Mouse (Mus musculus) CH12.LX (cell line): ENCODE measurements at regions not wholly inside any gene's neighbourhood (a gene's known extent, or its start where the extent isn't known, plus 50 kb on each side); places are given as distances from the start of the nearest gene placed in this dataset.

Experiments
- CHD2 ChIP-seq: IDR thresholded peaks from 2 replicates; pipeline ENCODE4 v1.6.1; 2011; ENCODE audit warnings: low read length, improper control_type of control experiment
- CTCF ChIP-seq, 2 experiments: IDR thresholded peaks in 1 of 2; conservative IDR thresholded peaks in 1 of 2; 2 replicates each; pipeline ENCODE4 v1.5.1; 2011 to 2012; ENCODE audit warnings: low read depth in 2 of 2, low read length in 2 of 2, improper control_type of control experiment in 1 of 2, inconsistent platforms in 1 of 2, mild to moderate bottlenecking in 1 of 2, moderate library complexity in 1 of 2
- ELF1 ChIP-seq: IDR thresholded peaks from 2 replicates; pipeline ENCODE4 v1.6.1; 2014; ENCODE audit warnings: low read depth, mild to moderate bottlenecking, inconsistent platforms, low read length, improper control_type of control experiment
- JUND ChIP-seq: conservative IDR thresholded peaks from 2 replicates; pipeline ENCODE4 v1.6.1; 2011; ENCODE audit warnings: low read depth, low read length, improper control_type of control experiment
- MAZ ChIP-seq: IDR thresholded peaks from 2 replicates; pipeline ENCODE4 v1.6.1; 2012; ENCODE audit warnings: low read depth, mild to moderate bottlenecking, inconsistent platforms, low read length, improper control_type of control experiment, moderate library complexity

DNA sequence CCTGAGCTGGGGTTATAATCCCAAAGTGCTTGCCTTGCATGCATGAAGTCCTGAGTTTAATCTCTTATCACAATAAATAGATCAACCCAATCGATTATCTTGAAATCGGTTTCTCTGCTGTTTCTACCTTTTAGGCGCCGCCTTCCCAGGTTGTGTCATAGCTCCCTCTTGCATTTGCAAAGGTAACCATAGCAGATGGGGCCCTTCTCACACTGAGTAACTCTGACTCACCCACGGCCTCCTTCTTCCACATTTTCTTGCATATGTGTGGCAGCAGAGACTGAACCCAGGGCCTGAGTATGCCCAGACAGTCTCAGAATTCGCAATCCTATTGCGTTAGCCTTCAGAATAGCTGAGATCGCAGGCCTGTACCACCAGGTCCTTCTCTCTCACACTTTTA is 570.7 kb upstream of the Gm10131 start:
- TF ChIP-seq CTCF (conservative IDR thresholded peaks at IDR 0.05 in 1 of 2, IDR thresholded peaks at IDR 0.05 in 1 of 2; ENCODE audit: low read depth in 2 of 2, low read length in 2 of 2) (no peak), CHD2 (no peak), JUND (no peak), ELF1 (no peak), MAZ (no peak)
